Mouse (Mus musculus) kidney, embryonic 14.5 days (tissue): Measurements from ENCODE around the gene 4930407I10Rik. TPM values are rescaled to one million over a fixed set of nuclear protein-coding genes. Genes with fewer than 3 reads are reported as not detected.

Experiments
- polyA plus RNA-seq: library from polyadenylated mRNA; unstranded; fragments of >200 nt; fragmentation: Nextera tagmentation; extraction: Ambion mirVana; gene quantifications from 2 replicates; pipeline ENCODE4 v1.2.1, GENCODE M21; 2014

4930407I10Rik gene
- polyA plus RNA-seq, 1 experiment from 2014 or later, result not detected

Other genes starting within 250 kb of the 4930407I10Rik start
- 19.4 and 24.1 TPM in 2 replicates for gene Tob2, start 200.4 kb upstream of the 4930407I10Rik start, polyA plus RNA-seq
- 192 and 223 TPM in 2 replicates for gene Phf5a, start 187.2 kb upstream of the 4930407I10Rik start, polyA plus RNA-seq
- 123 and 191 TPM in 2 replicates for gene Aco2, start 186.8 kb upstream of the 4930407I10Rik start, polyA plus RNA-seq
- 76.5 and 78.9 TPM in 2 replicates for gene Polr3h, start 132.9 kb upstream of the 4930407I10Rik start, polyA plus RNA-seq
- 17.5 and 28.1 TPM in 2 replicates for gene Csdc2, start 122.4 kb upstream of the 4930407I10Rik start, polyA plus RNA-seq
- gene Pmm1, start 98.2 kb upstream of the 4930407I10Rik start, polyA plus RNA-seq, result 28.3 and 33.0 TPM in 2 replicates
- gene 1700029P11Rik, start 78.6 kb upstream of the 4930407I10Rik start, polyA plus RNA-seq, result not detected in 2 replicates
- gene Xrcc6, start 71.3 kb upstream of the 4930407I10Rik start, polyA plus RNA-seq, result 71.9 and 87.6 TPM in 2 replicates
- 18.9 and 33.0 TPM in 2 replicates for gene Desi1, start 25.3 kb upstream of the 4930407I10Rik start, polyA plus RNA-seq
- gene Snu13, start 11.6 kb upstream of the 4930407I10Rik start, polyA plus RNA-seq, result 342 and 399 TPM in 2 replicates
- 0.07 TPM in 1 of 2 replicates, not detected in the other for gene Mei1, start 10.8 kb downstream of the 4930407I10Rik start, polyA plus RNA-seq
- gene Ccdc134, start 68.8 kb downstream of the 4930407I10Rik start, polyA plus RNA-seq, result 12.8 and 19.6 TPM in 2 replicates
- gene Srebf2, start 88.0 kb downstream of the 4930407I10Rik start, polyA plus RNA-seq, result 76.9 and 114 TPM in 2 replicates
- gene Shisa8, start 153.7 kb downstream of the 4930407I10Rik start, polyA plus RNA-seq, result 0.80 and 1.1 TPM in 2 replicates
- gene Tnfrsf13c, start 165.2 kb downstream of the 4930407I10Rik start, polyA plus RNA-seq, result 0.12 and 0.13 TPM in 2 replicates
- gene Cenpm, start 185.6 kb downstream of the 4930407I10Rik start, polyA plus RNA-seq, result 83.3 and 116 TPM in 2 replicates
- gene 1500009C09Rik, start 193.2 kb downstream of the 4930407I10Rik start, polyA plus RNA-seq, result not detected in 2 replicates
- gene Sept3, start 215.7 kb downstream of the 4930407I10Rik start, polyA plus RNA-seq, result 8.6 and 15.8 TPM in 2 replicates
- gene Wbp2nl, start 239.8 kb downstream of the 4930407I10Rik start, polyA plus RNA-seq, result 0.23 and 0.65 TPM in 2 replicates